Mouse (Mus musculus) ES-Bruce4 (cell line): ENCODE data around the gene Slc16a4.

ENCODE experiments used
- CTCF ChIP-seq: IDR thresholded peaks from one replicate; pipeline ENCODE4 v1.8.1; 2011; ENCODE audit warnings: low read depth, low read length
- EP300 ChIP-seq: IDR thresholded peaks from 2 replicates; pipeline ENCODE4 v1.6.1; 2011; ENCODE audit warnings: low read depth, low read length; ENCODE audit not compliant: insufficient read depth

DNA sequence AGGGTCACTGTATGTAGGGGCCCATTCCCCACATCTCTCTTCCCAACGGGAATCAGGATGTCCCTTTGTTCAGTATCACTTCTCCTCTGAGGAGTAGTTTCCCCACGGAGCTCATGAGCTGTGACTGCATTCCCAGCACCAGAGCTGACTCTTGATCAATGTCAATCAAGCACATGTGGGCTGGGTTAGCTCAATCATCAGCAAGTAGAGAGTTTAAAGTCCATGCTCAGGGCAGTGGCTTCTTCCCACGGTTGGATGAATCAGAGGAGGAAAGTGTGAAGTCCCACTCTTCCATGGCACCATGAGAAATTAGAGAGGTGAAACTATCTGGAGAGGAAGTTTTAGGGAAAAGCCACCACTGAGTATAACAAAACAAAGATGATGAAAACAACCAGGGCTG lies 42.0 kb upstream of the Slc16a4 start:
- TF ChIP-seq CTCF (no peak), EP300 (no peak)
